Mouse (Mus musculus) bone marrow macrophage, adult 2 months (primary cell): Measurements from ENCODE around the gene Jade1. TPM values are rescaled to one million over a fixed set of nuclear protein-coding genes. Genes with fewer than 3 reads are reported as not detected.

ENCODE experiments used
- H3K27ac ChIP-seq: 2 replicates; pipeline ENCODE4 v1.5.1; 2012; ENCODE audit warnings: low read depth, low read length; ENCODE audit not compliant: insufficient read depth
- H3K4me1 ChIP-seq: 2 replicates; pipeline ENCODE4 v1.6.1; 2012; ENCODE audit warnings: low read length; ENCODE audit not compliant: control insufficient read depth, insufficient read depth
- H3K4me3 ChIP-seq: 2 replicates; pipeline ENCODE4 v1.5.1; 2012; ENCODE audit warnings: mild to moderate bottlenecking, low read length, moderate library complexity; ENCODE audit not compliant: insufficient read depth
- CTCF ChIP-seq: IDR thresholded peaks from 2 replicates; pipeline ENCODE4 v1.5.1; 2012; ENCODE audit warnings: low read depth, mild to moderate bottlenecking, low read length, moderate library complexity
- POLR2A ChIP-seq: IDR thresholded peaks from 2 replicates; pipeline ENCODE4 v1.6.1; 2012; ENCODE audit warnings: mild to moderate bottlenecking, low read depth, low read length, borderline replicate concordance
- polyA plus RNA-seq: library from polyadenylated mRNA; stranded (reverse); fragments of >200 nt; gene quantifications from 2 replicates; pipeline ENCODE4 v1.2.4, GENCODE M21; 2012; ENCODE audit not compliant: missing spikeins, insufficient read depth, insufficient read length

The Jade1 gene
- polyA plus RNA-seq, 1 experiment: 13.9 TPM

- Histone ChIP-seq H3K4me3 (no peak overlapping the region), H3K27ac (no peak overlapping the region), H3K4me1 (peaks cover 51% of the 10 kb centered on the region)
- TF ChIP-seq POLR2A (no peak), CTCF (no peak)
These were observed 21.7 kb downstream of the Jade1 start for GRCm38 (mm10) chr3:41577240-41577639.

GRCm38 (mm10) chr3:41579873-41580272 is 24.3 kb downstream of the Jade1 start:
- peak overlapping the region; percentile 41 for H3K27ac ChIP-seq
- peaks cover 48% of the 10 kb centered on the region for H3K4me1 ChIP-seq
- H3K4me3 ChIP-seq: no peak overlapping the region
- TF ChIP-seq CTCF (no peak), POLR2A (no peak)

- no peak overlapping the region for H3K4me3 ChIP-seq
- H3K27ac ChIP-seq: no peak overlapping the region; the same call in 1 of the 2 replicates
- TF ChIP-seq CTCF (no peak), POLR2A (no peak)
- H3K4me1 ChIP-seq: peaks cover 46% of the 10 kb centered on the region
These were observed 25.1 kb downstream of the Jade1 start for GRCm38 (mm10) chr3:41580401-41581323.

GRCm38 (mm10) chr3:41581436-41581835 is 25.9 kb downstream of the Jade1 start:
- Histone ChIP-seq H3K4me3 (no peak overlapping the region), H3K27ac (no peak overlapping the region), H3K4me1 (peaks cover 53% of the 10 kb centered on the region)
- TF ChIP-seq POLR2A (no peak), CTCF (no peak)

- no peak overlapping the region for H3K4me3 ChIP-seq
- TF ChIP-seq CTCF: no peak
- no peak for TF ChIP-seq POLR2A
- peak overlapping the region; percentile 39 for H3K27ac ChIP-seq
- H3K4me1 ChIP-seq: peaks cover 59% of the 10 kb centered on the region
These were observed 26.7 kb downstream of the Jade1 start for GRCm38 (mm10) chr3:41582256-41582655.

- Histone ChIP-seq H3K27ac (peak overlapping the region; percentile 39), H3K4me1 (peaks cover 65% of the 10 kb centered on the region), H3K4me3 (no peak overlapping the region)
- no peak for TF ChIP-seq POLR2A
- no peak for TF ChIP-seq CTCF
These were observed 27.6 kb downstream of the Jade1 start for GRCm38 (mm10) chr3:41583092-41583491.

- Histone ChIP-seq H3K4me3 (no peak overlapping the region), H3K27ac (no peak overlapping the region), H3K4me1 (peaks cover 64% of the 10 kb centered on the region)
- TF ChIP-seq CTCF (no peak), POLR2A (no peak)
These were observed 28.1 kb downstream of the Jade1 start for GRCm38 (mm10) chr3:41583621-41584020.

- TF ChIP-seq POLR2A: no peak
- no peak for TF ChIP-seq CTCF
- Histone ChIP-seq H3K4me3 (no peak overlapping the region), H3K4me1 (peaks cover 46% of the 10 kb centered on the region), H3K27ac (no peak overlapping the region)
These were observed 30.0 kb downstream of the Jade1 start for GRCm38 (mm10) chr3:41585548-41585947.

GRCm38 (mm10) chr3:41586330-41586729 is 30.8 kb downstream of the Jade1 start:
- H3K4me3 ChIP-seq: no peak overlapping the region
- H3K27ac ChIP-seq: no peak overlapping the region
- H3K4me1 ChIP-seq: peaks cover 43% of the 10 kb centered on the region
- TF ChIP-seq POLR2A: no peak
- TF ChIP-seq CTCF: no peak

GRCm38 (mm10) chr3:41586917-41587316 is 31.4 kb downstream of the Jade1 start:
- Histone ChIP-seq H3K4me1 (peaks cover 42% of the 10 kb centered on the region), H3K27ac (no peak overlapping the region), H3K4me3 (no peak overlapping the region)
- no peak for TF ChIP-seq POLR2A
- no peak for TF ChIP-seq CTCF

- peaks cover 37% of the 10 kb centered on the region for H3K4me1 ChIP-seq
- no peak overlapping the region for H3K27ac ChIP-seq
- no peak overlapping the region for H3K4me3 ChIP-seq
- TF ChIP-seq POLR2A (no peak), CTCF (no peak)
These were observed 32.1 kb downstream of the Jade1 start for GRCm38 (mm10) chr3:41587588-41587987.
